In the genomic region with DNA sequence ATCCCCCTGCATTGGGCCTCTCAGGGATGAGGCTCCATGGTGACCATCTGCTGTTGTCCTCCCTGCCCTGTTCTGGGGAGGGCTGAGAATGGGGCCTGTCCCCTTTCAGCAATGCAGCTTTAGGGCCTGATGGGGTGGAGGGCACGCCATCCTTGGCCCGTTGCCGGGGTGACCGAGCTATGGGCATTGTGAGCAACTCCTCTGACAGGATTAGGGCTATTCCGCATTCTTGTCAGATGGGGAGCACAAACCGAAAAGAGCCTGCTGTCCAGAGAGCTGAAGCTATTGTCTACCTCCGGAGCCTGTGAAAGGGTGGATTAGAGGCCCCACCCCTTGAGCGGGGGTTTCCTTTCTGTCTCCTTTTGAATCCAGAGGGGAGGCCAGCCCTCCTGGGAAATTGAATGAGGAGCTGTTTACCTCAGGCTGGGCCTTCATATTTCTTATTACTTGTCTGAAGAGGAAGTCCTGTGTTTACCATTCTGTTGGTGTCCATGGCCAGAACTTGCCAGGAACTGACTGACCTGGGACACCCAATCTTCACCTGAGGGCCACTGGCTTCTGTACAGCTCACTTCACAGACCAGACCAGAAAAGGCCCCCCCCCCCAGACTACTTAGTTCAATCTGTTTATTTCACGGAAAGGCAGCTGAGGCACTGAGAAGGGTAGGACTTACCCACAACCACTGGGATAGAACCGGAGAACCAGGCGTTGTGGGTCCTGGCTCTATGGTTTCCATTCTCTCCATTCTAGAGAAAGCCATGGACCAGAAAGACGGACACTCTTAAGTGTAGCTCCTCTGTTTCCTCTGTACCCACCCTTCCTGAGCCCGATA, we compare ENCODE assay signal across 8 mouse cellular contexts. TPM values are rescaled to one million over a fixed set of nuclear protein-coding genes. Genes with fewer than 3 reads are reported as not detected.
DNase-seq lines count a peak whose midpoint lies in the region; ATAC-seq and TF ChIP-seq lines count a peak whose summit lies in the region.
"Had no signal": no experiment of that assay in that cellular context is flagged by ENCODE, and none has a peak within 500 bp of the region (broad histone marks: within the 10 kb centered on the region; RNA-seq: fewer than 3 reads in every experiment).

No protein-coding gene starts in this region.

- H3K9me3 ChIP-seq in ES-Bruce4 (replicated peaks; ENCODE audit: control insufficient read depth, insufficient read depth, low read length, poor library complexity, severe bottlenecking) = no peaks in the 10 kb centered on the region
- H3K9me3 ChIP-seq in hindbrain, embryonic 11.5 days (ENCODE audit: control insufficient read depth, low read length) = no peaks in the 10 kb centered on the region
- H3K9me3 ChIP-seq in lung, embryonic 14.5 days (ENCODE audit: low read depth, low read length) = no peaks in the 10 kb centered on the region
- no peaks in the 10 kb centered on the region for H3K9me3 ChIP-seq in stomach, embryonic 14.5 days (ENCODE audit: control insufficient read depth, low read depth, low read length)
- H3K9me3 ChIP-seq: limb, embryonic 13.5 days had no signal

- H3K27ac ChIP-seq in ES-Bruce4 (ENCODE audit: insufficient read depth, low read length) = peak overlapping the region; percentile 76
- H3K27ac ChIP-seq in hindbrain, embryonic 11.5 days (ENCODE audit: low read depth, low read length) = peak overlapping the region; percentile 97
- H3K27ac ChIP-seq in lung, embryonic 14.5 days (ENCODE audit: low read depth) = peak overlapping the region; percentile 40; the same call in 1 of the 2 replicates
- peak overlapping the region; percentile 29; the same call in 1 of the 2 replicates for H3K27ac ChIP-seq in stomach, embryonic 14.5 days (ENCODE audit: low read length)
- H3K27ac ChIP-seq: limb, embryonic 13.5 days had no signal

- peak; percentile 28 for DNase-seq in WW6 (ENCODE audit: low read depth, low spot score)
- peak; percentile 92 for DNase-seq in hindbrain, embryonic 11.5 days (ENCODE audit: low spot score)
- peak; percentile 72 for DNase-seq in lung, embryonic 14.5 days
- DNase-seq in thymus, postnatal 10 days (ENCODE audit: low spot score in 2 of 2) = no peak
- DNase-seq in layer of hippocampus, adult 8-10 months (ENCODE audit: low spot score in 2 of 2) = no peak

- 14% methylated on average over 13 of the region's 13 CpGs for WGBS in hindbrain, embryonic 11.5 days
- 38% methylated on average over 13 of the region's 13 CpGs for WGBS in lung, embryonic 14.5 days
- whole genome bisulfite sequencing in stomach, embryonic 14.5 days = 33% methylated on average over 13 of the region's 13 CpGs

- TF ChIP-seq CTCF in ES-Bruce4 (IDR thresholded peaks at IDR 0.05; ENCODE audit: low read depth, low read length) = no peak
- no peak for TF ChIP-seq CTCF in lung, embryonic 14.5 days (IDR thresholded peaks at IDR 0.05; ENCODE audit: low read depth)

- peak overlapping the region; percentile 17; the same call in 1 of the 2 replicates for H3K4me2 ChIP-seq in hindbrain, embryonic 11.5 days (replicated peaks; ENCODE audit: low read depth, low read length)
- H3K4me2 ChIP-seq in lung, embryonic 14.5 days = peak overlapping the region; percentile 15; the same call in 1 of the 2 replicates
- no peak overlapping the region for H3K4me2 ChIP-seq in stomach, embryonic 14.5 days (replicated peaks; ENCODE audit: low read depth, low read length)
- H3K4me2 ChIP-seq: limb, embryonic 13.5 days had no signal

- no peak overlapping the region for H3K9ac ChIP-seq in ES-Bruce4 (ENCODE audit: low read depth, poor library complexity, severe bottlenecking)
- H3K9ac ChIP-seq in hindbrain, embryonic 11.5 days (ENCODE audit: low read depth, low read length) = peak overlapping the region; percentile 52; the same call in 1 of the 2 replicates
- H3K9ac ChIP-seq in lung, embryonic 14.5 days = 0 out of 2 replicates have a peak overlapping the region, but pooled peaks have one; percentile 15
- peak overlapping the region; percentile 3; the same call in 1 of the 2 replicates for H3K9ac ChIP-seq in stomach, embryonic 14.5 days (replicated peaks; ENCODE audit: low read depth, low read length)
- H3K9ac ChIP-seq: limb, embryonic 13.5 days had no signal

- H3K36me3 ChIP-seq in ES-Bruce4 (ENCODE audit: control insufficient read depth, insufficient read depth, low read length, poor library complexity, severe bottlenecking) = peaks cover 2% of the 10 kb centered on the region; the same call in 1 of the 2 replicates
- H3K36me3 ChIP-seq in hindbrain, embryonic 11.5 days (ENCODE audit: control insufficient read depth, insufficient read depth, low read length) = peaks cover 10% of the 10 kb centered on the region
- H3K36me3 ChIP-seq in lung, embryonic 14.5 days (ENCODE audit: insufficient read depth) = peaks cover 19% of the 10 kb centered on the region; the same call in 1 of the 2 replicates
- H3K36me3 ChIP-seq in stomach, embryonic 14.5 days (ENCODE audit: control insufficient read depth, insufficient read depth, low read length) = no peaks in the 10 kb centered on the region
- H3K36me3 ChIP-seq: limb, embryonic 13.5 days had no signal

- no peaks in the 10 kb centered on the region for H3K27me3 ChIP-seq in ES-Bruce4 (ENCODE audit: control insufficient read depth, insufficient read depth, low read length, poor library complexity, severe bottlenecking)
- no peaks in the 10 kb centered on the region for H3K27me3 ChIP-seq in hindbrain, embryonic 11.5 days (ENCODE audit: control insufficient read depth, insufficient read depth, low read length)
- H3K27me3 ChIP-seq in lung, embryonic 14.5 days (ENCODE audit: insufficient read depth, low read length) = no peaks in the 10 kb centered on the region
- no peaks in the 10 kb centered on the region for H3K27me3 ChIP-seq in stomach, embryonic 14.5 days (ENCODE audit: control insufficient read depth, insufficient read depth, low read length)

- TF ChIP-seq POLR2A in ES-Bruce4 (IDR thresholded peaks at IDR 0.05; ENCODE audit: insufficient read depth, low read length) = no peak

- peak; percentile 72 for TF ChIP-seq EP300 in ES-Bruce4 (IDR thresholded peaks at IDR 0.05; ENCODE audit: insufficient read depth, low read depth, low read length)

- H3K4me1 ChIP-seq in ES-Bruce4 (ENCODE audit: control insufficient read depth, insufficient read depth, low read length) = peaks cover 21% of the 10 kb centered on the region
- peaks cover 51% of the 10 kb centered on the region for H3K4me1 ChIP-seq in hindbrain, embryonic 11.5 days (replicated peaks; ENCODE audit: control insufficient read depth, insufficient read depth, low read length)
- peaks cover 27% of the 10 kb centered on the region for H3K4me1 ChIP-seq in lung, embryonic 14.5 days (ENCODE audit: insufficient read depth)
- H3K4me1 ChIP-seq in stomach, embryonic 14.5 days (ENCODE audit: control insufficient read depth, insufficient read depth, low read length) = peaks cover 10% of the 10 kb centered on the region

- no peak overlapping the region for H3K4me3 ChIP-seq in ES-Bruce4 (ENCODE audit: low read depth, low read length)
- no peak overlapping the region for H3K4me3 ChIP-seq in hindbrain, embryonic 11.5 days (ENCODE audit: low read depth, low read length)
- H3K4me3 ChIP-seq in lung, embryonic 14.5 days (ENCODE audit: low read depth, low read length) = no peak overlapping the region
- no peak overlapping the region for H3K4me3 ChIP-seq in stomach, embryonic 14.5 days (ENCODE audit: low read depth, low read length)
- H3K4me3 ChIP-seq: limb, embryonic 13.5 days had no signal

- ATAC-seq in hindbrain, embryonic 11.5 days (ENCODE audit: low FRiP score) = peak; percentile 95
- ATAC-seq in lung, embryonic 14.5 days (ENCODE audit: insufficient read depth) = peak; percentile 48; the same call in 1 of the 2 replicates
- ATAC-seq in stomach, embryonic 14.5 days (ENCODE audit: insufficient number of reproducible peaks, insufficient read depth, low FRiP score, low read depth) = peak; percentile 47; the same call in 1 of the 2 replicates

RNA-seq across cellular contexts. Expression of a gene that starts 7.0 kb away (rescaled TPM):
- polyA plus RNA-seq in ES-Bruce4 (2011; ENCODE audit: insufficient read depth, insufficient read length, low read depth, missing spikeins) = 20.0 and 21.7 TPM in 2 replicates
- 33.1 and 39.3 TPM in 2 replicates for polyA plus RNA-seq in hindbrain, embryonic 11.5 days (2014; fragmentation: Nextera tagmentation; extraction: Ambion mirVana)
- polyA plus RNA-seq in lung, embryonic 14.5 days (2014; fragmentation: Nextera tagmentation; extraction: Ambion mirVana) = 13.5 and 15.4 TPM in 2 replicates
- 4.2 and 4.5 TPM in 2 replicates for polyA plus RNA-seq in stomach, embryonic 14.5 days (2014; fragmentation: Nextera tagmentation; extraction: Ambion mirVana)
- 1 to 10 TPM; 1.2 to 2.0 (median 1.9) TPM for total RNA-seq in layer of hippocampus, adult 8-10 months (2022)

RNA-seq across cellular contexts. Expression of a gene that starts 24.5 kb away (rescaled TPM):
- polyA plus RNA-seq in ES-Bruce4 (2011; ENCODE audit: insufficient read depth, insufficient read length, low read depth, missing spikeins) = 0.60 and 0.72 TPM in 2 replicates
- polyA plus RNA-seq in hindbrain, embryonic 11.5 days (2014; fragmentation: Nextera tagmentation; extraction: Ambion mirVana) = 2.9 and 3.0 TPM in 2 replicates
- polyA plus RNA-seq in lung, embryonic 14.5 days (2014; fragmentation: Nextera tagmentation; extraction: Ambion mirVana) = 0.46 and 0.54 TPM in 2 replicates
- 0.10 TPM in 1 of 2 replicates, not detected in the other for polyA plus RNA-seq in stomach, embryonic 14.5 days (2014; fragmentation: Nextera tagmentation; extraction: Ambion mirVana)
- total RNA-seq in layer of hippocampus, adult 8-10 months (2022) = 1 to 10 TPM; 5.1 to 6.2 (median 5.7) TPM

Comparison
In these comparisons a context has a peak if more than half of its experiments do, and no peak if none do; other contexts are left out.
1. H3K27ac ChIP-seq: peak in every context shown above with its lines; median percentile 97 in hindbrain, embryonic 11.5 days; 76 in ES-Bruce4; 40 in lung, embryonic 14.5 days; 29 in stomach, embryonic 14.5 days.
2. DNase-seq: peak in WW6 (single experiment), hindbrain, embryonic 11.5 days (single experiment) and lung, embryonic 14.5 days (single experiment); none in thymus, postnatal 10 days (0 of 2) and layer of hippocampus, adult 8-10 months (0 of 2).
3. Peak in every context shown above with its lines, with median percentiles within 50 percentile points of each other: ATAC-seq.